Mouse (Mus musculus): Measurements from ENCODE around the gene Etv3. TPM values are rescaled to one million over a fixed set of nuclear protein-coding genes. Genes with fewer than 3 reads are reported as not detected.
"Not testable (repeated sequence)": the region's sequence is repeated elsewhere in the genome, so short reads cannot be mapped to it uniquely, and the experiment has no call there.

Etv3 gene
- 10.8 and 12.8 TPM in 2 replicates for polyA plus RNA-seq (2014; fragmentation: Nextera tagmentation; extraction: Ambion mirVana)

GRCm38 (mm10) chr3:87525043-87525836, at the start of gene Etv3:
Gene Etv3, plus strand, starts transcription at chr3:87525407.
- Histone ChIP-seq H3K36me3 (ENCODE audit: insufficient read depth) (peaks cover 29% of the 10 kb centered on the region), H3K27ac (ENCODE audit: low read depth) (peak within 1 kb of the TSS; percentile 88), H3K9ac (peak within 1 kb of the TSS; percentile 98), H3K4me2 (peak within 1 kb of the TSS; percentile 89), H3K4me1 (ENCODE audit: insufficient read depth) (no peaks in the 10 kb centered on the region), H3K9me3 (ENCODE audit: low read depth, low read length) (no peaks in the 10 kb centered on the region), H3K27me3 (ENCODE audit: insufficient read depth, low read length) (no peaks in the 10 kb centered on the region), H3K4me3 (ENCODE audit: low read depth, low read length) (peak within 1 kb of the TSS; percentile 98)
- TF ChIP-seq CTCF (IDR thresholded peaks at IDR 0.05; ENCODE audit: low read depth), result peak; percentile 28
- peak; percentile 91 for DNase-seq
- WGBS, result 4% methylated on average over 64 of the region's 64 CpGs
- peak; percentile 96 for ATAC-seq (ENCODE audit: insufficient read depth)

GRCm38 (mm10) chr3:87477948-87478347, 47.3 kb upstream of the Etv3 start:
- H3K4me1 ChIP-seq (ENCODE audit: insufficient read depth); H3K4me3 ChIP-seq (ENCODE audit: low read depth, low read length); H3K9me3 ChIP-seq (ENCODE audit: low read depth, low read length); H3K4me2 ChIP-seq; H3K27me3 ChIP-seq (ENCODE audit: insufficient read depth, low read length); DNase-seq; H3K9ac ChIP-seq; H3K36me3 ChIP-seq (ENCODE audit: insufficient read depth); H3K27ac ChIP-seq (ENCODE audit: low read depth); ATAC-seq (ENCODE audit: insufficient read depth): not testable (repeated sequence)
- 80% methylated on average over 3 of the region's 3 CpGs for WGBS

- not testable (repeated sequence) for H3K27ac ChIP-seq (ENCODE audit: low read depth); H3K9me3 ChIP-seq (ENCODE audit: low read depth, low read length); ATAC-seq (ENCODE audit: insufficient read depth); H3K4me3 ChIP-seq (ENCODE audit: low read depth, low read length); H3K4me2 ChIP-seq; H3K9ac ChIP-seq; DNase-seq; H3K36me3 ChIP-seq (ENCODE audit: insufficient read depth); H3K4me1 ChIP-seq (ENCODE audit: insufficient read depth); H3K27me3 ChIP-seq (ENCODE audit: insufficient read depth, low read length)
- WGBS, result 86% methylated on average over 6 of the region's 6 CpGs
Observed at GRCm38 (mm10) chr3:87478596-87478995, 46.6 kb upstream of the Etv3 start.

- H3K9me3 ChIP-seq (ENCODE audit: low read depth, low read length); ATAC-seq (ENCODE audit: insufficient read depth); H3K4me1 ChIP-seq (ENCODE audit: insufficient read depth); DNase-seq; H3K36me3 ChIP-seq (ENCODE audit: insufficient read depth); H3K27ac ChIP-seq (ENCODE audit: low read depth); H3K9ac ChIP-seq; H3K4me3 ChIP-seq (ENCODE audit: low read depth, low read length); H3K27me3 ChIP-seq (ENCODE audit: insufficient read depth, low read length); H3K4me2 ChIP-seq: not testable (repeated sequence)
Observed at GRCm38 (mm10) chr3:87479230-87479629, 46.0 kb upstream of the Etv3 start.

GRCm38 (mm10) chr3:87487392-87487791, 37.8 kb upstream of the Etv3 start:
- no peaks in the 10 kb centered on the region for H3K27me3 ChIP-seq (ENCODE audit: insufficient read depth, low read length)
- no peaks in the 10 kb centered on the region for H3K4me1 ChIP-seq (ENCODE audit: insufficient read depth)
- H3K9me3 ChIP-seq (ENCODE audit: low read depth, low read length), result no peaks in the 10 kb centered on the region
- no peak for TF ChIP-seq CTCF (IDR thresholded peaks at IDR 0.05; ENCODE audit: low read depth)
- H3K4me3 ChIP-seq (ENCODE audit: low read depth, low read length), result no peak overlapping the region
- no peaks in the 10 kb centered on the region for H3K36me3 ChIP-seq (ENCODE audit: insufficient read depth)
- H3K27ac ChIP-seq (ENCODE audit: low read depth), result no peak overlapping the region
- ATAC-seq (ENCODE audit: insufficient read depth) (no peak), DNase-seq (no peak)
- no peak overlapping the region for H3K4me2 ChIP-seq
- no peak overlapping the region for H3K9ac ChIP-seq
- WGBS, result 79% methylated on average over 4 of the region's 4 CpGs

GRCm38 (mm10) chr3:87487911-87488310, 37.3 kb upstream of the Etv3 start:
- no peak overlapping the region for H3K4me3 ChIP-seq (ENCODE audit: low read depth, low read length)
- no peak overlapping the region for H3K9ac ChIP-seq
- H3K4me1 ChIP-seq (ENCODE audit: insufficient read depth), result no peaks in the 10 kb centered on the region
- no peak for TF ChIP-seq CTCF (IDR thresholded peaks at IDR 0.05; ENCODE audit: low read depth)
- no peak for DNase-seq
- H3K27ac ChIP-seq (ENCODE audit: low read depth), result no peak overlapping the region
- WGBS, result 58% methylated on average over 2 of the region's 2 CpGs
- H3K36me3 ChIP-seq (ENCODE audit: insufficient read depth), result no peaks in the 10 kb centered on the region
- no peaks in the 10 kb centered on the region for H3K27me3 ChIP-seq (ENCODE audit: insufficient read depth, low read length)
- no peaks in the 10 kb centered on the region for H3K9me3 ChIP-seq (ENCODE audit: low read depth, low read length)
- ATAC-seq (ENCODE audit: insufficient read depth), result no peak
- H3K4me2 ChIP-seq, result no peak overlapping the region

GRCm38 (mm10) chr3:87498266-87498665, 26.9 kb upstream of the Etv3 start:
- Histone ChIP-seq H3K4me2 (no peak overlapping the region), H3K4me3 (ENCODE audit: low read depth, low read length) (no peak overlapping the region), H3K36me3 (ENCODE audit: insufficient read depth) (no peaks in the 10 kb centered on the region), H3K27me3 (ENCODE audit: insufficient read depth, low read length) (no peaks in the 10 kb centered on the region), H3K27ac (ENCODE audit: low read depth) (no peak overlapping the region), H3K9ac (no peak overlapping the region), H3K9me3 (ENCODE audit: low read depth, low read length) (no peaks in the 10 kb centered on the region), H3K4me1 (ENCODE audit: insufficient read depth) (no peaks in the 10 kb centered on the region)
- DNase-seq (no peak), ATAC-seq (ENCODE audit: insufficient read depth) (no peak)
- WGBS, result 83% methylated on average over 9 of the region's 9 CpGs
- no peak for TF ChIP-seq CTCF (IDR thresholded peaks at IDR 0.05; ENCODE audit: low read depth)
